Mouse (Mus musculus) CD4-positive, CD25-positive, alpha-beta regulatory T cell, adult 2 months (primary cell): ENCODE measurements around the gene Fut9.

ENCODE experiments used
- DNase-seq: peaks from one replicate; pipeline ENCODE4 v3.0.0-alpha.2; 2012; ENCODE audit warnings: low read depth, low spot score

Gene Fut9

GRCm38 (mm10) chr4:25799476-25800283 lies at the start of gene Fut9:
TSS of gene Fut9 (minus strand) at chr4:25800244.
- no peak for DNase-seq

- no peak for DNase-seq
These were observed 15.7 kb upstream of the Fut9 start for GRCm38 (mm10) chr4:25815783-25816182.

- DNase-seq: no peak
These were observed 13.3 kb upstream of the Fut9 start for GRCm38 (mm10) chr4:25813340-25813739.

- DNase-seq: no peak
These were observed 10.0 kb upstream of the Fut9 start for GRCm38 (mm10) chr4:25810058-25810457.

GRCm38 (mm10) chr4:25801751-25802150 lies 1.7 kb upstream of the Fut9 start:
- no peak for DNase-seq

GRCm38 (mm10) chr4:25800284-25800616 lies 206 bp upstream of the Fut9 start:
- no peak for DNase-seq

GRCm38 (mm10) chr4:25799051-25799475 lies 981 bp downstream of the Fut9 start:
- DNase-seq: no peak

- no peak for DNase-seq
These were observed 1.6 kb downstream of the Fut9 start for GRCm38 (mm10) chr4:25798412-25798811.

- no peak for DNase-seq
These were observed 3.9 kb downstream of the Fut9 start for GRCm38 (mm10) chr4:25796149-25796548.

- DNase-seq: no peak
These were observed 14.8 kb downstream of the Fut9 start for GRCm38 (mm10) chr4:25785276-25785675.

GRCm38 (mm10) chr4:25768657-25769056 lies 31.4 kb downstream of the Fut9 start:
- no peak for DNase-seq

- no peak for DNase-seq
These were observed 37.0 kb downstream of the Fut9 start for GRCm38 (mm10) chr4:25763091-25763490.

GRCm38 (mm10) chr4:25757909-25758548 lies 42.0 kb downstream of the Fut9 start:
- no peak for DNase-seq

GRCm38 (mm10) chr4:25741553-25741952 lies 58.5 kb downstream of the Fut9 start:
- no peak for DNase-seq

GRCm38 (mm10) chr4:25738782-25739181 lies 61.3 kb downstream of the Fut9 start:
- no peak for DNase-seq

GRCm38 (mm10) chr4:25721576-25721975 lies 78.5 kb downstream of the Fut9 start:
- no peak for DNase-seq

GRCm38 (mm10) chr4:25713907-25714306 lies 86.1 kb downstream of the Fut9 start:
- no peak for DNase-seq

- DNase-seq: no peak
These were observed 115.1 kb downstream of the Fut9 start for GRCm38 (mm10) chr4:25684976-25685375.

GRCm38 (mm10) chr4:25664196-25664595 lies 135.8 kb downstream of the Fut9 start:
- DNase-seq: no peak

GRCm38 (mm10) chr4:25661204-25661727 lies 138.8 kb downstream of the Fut9 start:
- DNase-seq: no peak

GRCm38 (mm10) chr4:25658792-25659191 lies 141.3 kb downstream of the Fut9 start:
- no peak for DNase-seq

GRCm38 (mm10) chr4:25651902-25652301 lies 148.1 kb downstream of the Fut9 start:
- DNase-seq: no peak

GRCm38 (mm10) chr4:25648107-25648506 lies 151.9 kb downstream of the Fut9 start:
- no peak for DNase-seq
